Mouse (Mus musculus) olfactory bulb, adult 2 months (tissue): ENCODE measurements around the gene Trit1.

Experiments
- CTCF ChIP-seq: fragments of 200-500 bp; IDR thresholded peaks from 2 replicates; pipeline ENCODE4 v1.5.1; 2012; ENCODE audit warnings: low read depth, mild to moderate bottlenecking, low read length, moderate library complexity; ENCODE audit not compliant: insufficient read depth
- POLR2A ChIP-seq: fragments of 200-500 bp; IDR thresholded peaks from 2 replicates; pipeline ENCODE4 v1.6.1; 2012; ENCODE audit warnings: mild to moderate bottlenecking, low read depth, low read length, moderate library complexity; ENCODE audit not compliant: insufficient read depth

GRCm38 (mm10) chr4:123013346-123013945, 3.0 kb upstream of the Trit1 start:
- TF ChIP-seq CTCF (no peak), POLR2A (no peak)
